Mouse (Mus musculus): Measurements from ENCODE around the gene Olfr1358. TPM values are rescaled to one million over a fixed set of nuclear protein-coding genes. Genes with fewer than 3 reads are reported as not detected.

Gene Olfr1358
- polyA plus RNA-seq (2012; rRNA removed) = not detected in 2 replicates

DNA sequence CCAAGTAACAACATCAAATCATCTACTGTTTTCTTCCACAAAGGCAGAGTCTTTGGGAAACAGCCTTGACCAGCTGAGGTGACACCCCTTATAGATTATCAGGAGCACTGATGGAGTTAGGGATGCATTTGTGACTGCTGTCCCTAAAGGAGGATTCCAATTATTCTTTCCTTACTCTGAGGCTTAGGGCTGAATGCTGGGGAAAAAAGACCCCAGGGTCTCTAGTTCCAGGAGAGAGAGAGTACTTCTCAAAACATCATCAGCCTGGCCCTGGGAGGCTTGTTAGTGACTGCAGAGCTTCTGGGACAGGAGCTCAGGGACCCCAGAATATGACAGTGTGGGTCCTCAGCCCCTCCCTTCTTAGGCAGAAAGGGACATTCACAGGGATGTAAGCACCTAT is at the start of gene Olfr1358:
Gene Olfr1358 (plus strand): TSS at position 301 of the 400 bp plus-strand sequence.

Other genes starting within 250 kb of the Olfr1358 start
- 88.8 and 92.3 TPM in 2 replicates for gene Agpat3, start 164.9 kb upstream of the Olfr1358 start, polyA plus RNA-seq (2012; rRNA removed)
- 378 and 403 TPM in 2 replicates for gene Rrp1, start 104.4 kb upstream of the Olfr1358 start, polyA plus RNA-seq (2012; rRNA removed)
- 80.4 and 81.9 TPM in 2 replicates for gene Cstb, start 91.8 kb upstream of the Olfr1358 start, polyA plus RNA-seq (2012; rRNA removed)
- 26.5 and 26.7 TPM in 2 replicates for gene Pdxk, start 52.5 kb upstream of the Olfr1358 start, polyA plus RNA-seq (2012; rRNA removed)
- 52.0 and 57.1 TPM in 2 replicates for gene Ilvbl, start 56.9 kb downstream of the Olfr1358 start, polyA plus RNA-seq (2012; rRNA removed)
- gene Syde1, start 74.5 kb downstream of the Olfr1358 start, polyA plus RNA-seq (2012; rRNA removed) = 4.5 and 5.3 TPM in 2 replicates
- gene Olfr1357, start 100.6 kb downstream of the Olfr1358 start, polyA plus RNA-seq (2012; rRNA removed) = not detected in 2 replicates
- not detected in 2 replicates for gene Casp14, start 200.9 kb downstream of the Olfr1358 start, polyA plus RNA-seq (2012; rRNA removed)
- 0.04 and 0.05 TPM in 2 replicates for gene Ccdc105, start 235.6 kb downstream of the Olfr1358 start, polyA plus RNA-seq (2012; rRNA removed)

Data from central nervous system, embryonic 18 days (tissue).